Mouse (Mus musculus): Measurements from ENCODE around the gene Edaradd. TPM values are rescaled to one million over a fixed set of nuclear protein-coding genes. Genes with fewer than 3 reads are reported as not detected.

The Edaradd gene
- polyA plus RNA-seq, 1 experiment: not detected

GRCm38 (mm10) chr13:12559044-12559443 lies 38.8 kb upstream of the Edaradd start:
- Histone ChIP-seq H3K27me3 (ENCODE audit: control insufficient read depth) (no peaks in the 10 kb centered on the region), H3K9me3 (ENCODE audit: control insufficient read depth, low read length) (no peaks in the 10 kb centered on the region), H3K36me3 (ENCODE audit: control insufficient read depth) (no peaks in the 10 kb centered on the region), H3K4me1 (ENCODE audit: control insufficient read depth) (no peaks in the 10 kb centered on the region), H3K4me3 (replicated peaks) (no peak overlapping the region)
- no peak for TF ChIP-seq GATA1 (IDR thresholded peaks at IDR 0.05; ENCODE audit: low read length)
- no peak for TF ChIP-seq TAL1 (IDR thresholded peaks at IDR 0.05; ENCODE audit: low read length)

GRCm38 (mm10) chr13:12554211-12554610 lies 34.0 kb upstream of the Edaradd start:
- Histone ChIP-seq H3K4me3 (replicated peaks) (no peak overlapping the region), H3K36me3 (ENCODE audit: control insufficient read depth) (no peaks in the 10 kb centered on the region), H3K4me1 (ENCODE audit: control insufficient read depth) (no peaks in the 10 kb centered on the region), H3K27me3 (ENCODE audit: control insufficient read depth) (no peaks in the 10 kb centered on the region), H3K9me3 (ENCODE audit: control insufficient read depth, low read length) (no peaks in the 10 kb centered on the region)
- no peak for TF ChIP-seq TAL1 (IDR thresholded peaks at IDR 0.05; ENCODE audit: low read length)
- no peak for TF ChIP-seq GATA1 (IDR thresholded peaks at IDR 0.05; ENCODE audit: low read length)

GRCm38 (mm10) chr13:12543880-12544568 lies 23.8 kb upstream of the Edaradd start:
- Histone ChIP-seq H3K4me3 (replicated peaks) (no peak overlapping the region), H3K36me3 (ENCODE audit: control insufficient read depth) (no peaks in the 10 kb centered on the region), H3K27me3 (ENCODE audit: control insufficient read depth) (0 out of 2 replicates have a peak, but pooled peaks cover 3% of the 10 kb centered on the region), H3K4me1 (ENCODE audit: control insufficient read depth) (peaks cover 5% of the 10 kb centered on the region), H3K9me3 (ENCODE audit: control insufficient read depth, low read length) (no peaks in the 10 kb centered on the region)
- TF ChIP-seq TAL1 (IDR thresholded peaks at IDR 0.05; ENCODE audit: low read length) (no peak), GATA1 (IDR thresholded peaks at IDR 0.05; ENCODE audit: low read length) (no peak)

- Histone ChIP-seq H3K27me3 (ENCODE audit: control insufficient read depth) (0 out of 2 replicates have a peak, but pooled peaks cover 3% of the 10 kb centered on the region), H3K4me3 (replicated peaks) (no peak overlapping the region), H3K9me3 (ENCODE audit: control insufficient read depth, low read length) (no peaks in the 10 kb centered on the region), H3K36me3 (ENCODE audit: control insufficient read depth) (no peaks in the 10 kb centered on the region), H3K4me1 (ENCODE audit: control insufficient read depth) (peaks cover 5% of the 10 kb centered on the region)
- TF ChIP-seq TAL1 (IDR thresholded peaks at IDR 0.05; ENCODE audit: low read length) (no peak), GATA1 (IDR thresholded peaks at IDR 0.05; ENCODE audit: low read length) (no peak)
These were observed 23.0 kb upstream of the Edaradd start for GRCm38 (mm10) chr13:12543246-12543645.

GRCm38 (mm10) chr13:12542006-12542981 lies 22.1 kb upstream of the Edaradd start:
- H3K4me3 ChIP-seq (replicated peaks): no peak overlapping the region
- peaks cover 5% of the 10 kb centered on the region for H3K4me1 ChIP-seq (ENCODE audit: control insufficient read depth)
- no peak for TF ChIP-seq TAL1 (IDR thresholded peaks at IDR 0.05; ENCODE audit: low read length)
- no peak for TF ChIP-seq GATA1 (IDR thresholded peaks at IDR 0.05; ENCODE audit: low read length)
- H3K27me3 ChIP-seq (ENCODE audit: control insufficient read depth): 0 out of 2 replicates have a peak, but pooled peaks cover 3% of the 10 kb centered on the region
- H3K9me3 ChIP-seq (ENCODE audit: control insufficient read depth, low read length): no peaks in the 10 kb centered on the region
- no peaks in the 10 kb centered on the region for H3K36me3 ChIP-seq (ENCODE audit: control insufficient read depth)

GRCm38 (mm10) chr13:12540119-12540518 lies 19.9 kb upstream of the Edaradd start:
- TF ChIP-seq GATA1 (IDR thresholded peaks at IDR 0.05; ENCODE audit: low read length): no peak
- TF ChIP-seq TAL1 (IDR thresholded peaks at IDR 0.05; ENCODE audit: low read length): no peak
- H3K4me1 ChIP-seq (ENCODE audit: control insufficient read depth): peaks cover 5% of the 10 kb centered on the region
- no peaks in the 10 kb centered on the region for H3K36me3 ChIP-seq (ENCODE audit: control insufficient read depth)
- 0 out of 2 replicates have a peak, but pooled peaks cover 3% of the 10 kb centered on the region for H3K27me3 ChIP-seq (ENCODE audit: control insufficient read depth)
- no peak overlapping the region for H3K4me3 ChIP-seq (replicated peaks)
- peaks cover 2% of the 10 kb centered on the region; the same call in 1 of the 2 replicates for H3K9me3 ChIP-seq (ENCODE audit: control insufficient read depth, low read length)

GRCm38 (mm10) chr13:12539716-12540115 lies 19.5 kb upstream of the Edaradd start:
- peaks cover 2% of the 10 kb centered on the region; the same call in 1 of the 2 replicates for H3K9me3 ChIP-seq (ENCODE audit: control insufficient read depth, low read length)
- TF ChIP-seq TAL1 (IDR thresholded peaks at IDR 0.05; ENCODE audit: low read length): no peak
- no peak for TF ChIP-seq GATA1 (IDR thresholded peaks at IDR 0.05; ENCODE audit: low read length)
- no peak overlapping the region for H3K4me3 ChIP-seq (replicated peaks)
- H3K36me3 ChIP-seq (ENCODE audit: control insufficient read depth): no peaks in the 10 kb centered on the region
- H3K4me1 ChIP-seq (ENCODE audit: control insufficient read depth): peaks cover 5% of the 10 kb centered on the region
- 0 out of 2 replicates have a peak, but pooled peaks cover 3% of the 10 kb centered on the region for H3K27me3 ChIP-seq (ENCODE audit: control insufficient read depth)

GRCm38 (mm10) chr13:12537971-12538370 lies 17.7 kb upstream of the Edaradd start:
- Histone ChIP-seq H3K9me3 (ENCODE audit: control insufficient read depth, low read length) (peaks cover 2% of the 10 kb centered on the region; the same call in 1 of the 2 replicates), H3K4me1 (ENCODE audit: control insufficient read depth) (peaks cover 5% of the 10 kb centered on the region), H3K36me3 (ENCODE audit: control insufficient read depth) (no peaks in the 10 kb centered on the region), H3K27me3 (ENCODE audit: control insufficient read depth) (0 out of 2 replicates have a peak, but pooled peaks cover 3% of the 10 kb centered on the region), H3K4me3 (replicated peaks) (no peak overlapping the region)
- TF ChIP-seq TAL1 (IDR thresholded peaks at IDR 0.05; ENCODE audit: low read length): no peak
- no peak for TF ChIP-seq GATA1 (IDR thresholded peaks at IDR 0.05; ENCODE audit: low read length)

- Histone ChIP-seq H3K4me1 (ENCODE audit: control insufficient read depth) (no peaks in the 10 kb centered on the region), H3K9me3 (ENCODE audit: control insufficient read depth, low read length) (peaks cover 2% of the 10 kb centered on the region; the same call in 1 of the 2 replicates), H3K4me3 (replicated peaks) (no peak overlapping the region), H3K36me3 (ENCODE audit: control insufficient read depth) (no peaks in the 10 kb centered on the region), H3K27me3 (ENCODE audit: control insufficient read depth) (no peaks in the 10 kb centered on the region)
- TF ChIP-seq GATA1 (IDR thresholded peaks at IDR 0.05; ENCODE audit: low read length) (no peak), TAL1 (IDR thresholded peaks at IDR 0.05; ENCODE audit: low read length) (no peak)
These were observed 14.4 kb upstream of the Edaradd start for GRCm38 (mm10) chr13:12534628-12535027.
